Mouse (Mus musculus) cerebellum, postnatal 36 days (tissue): ENCODE measurements at regions not wholly inside any gene's neighbourhood (a gene's known extent, or its start where the extent isn't known, plus 50 kb on each side); places are given as distances from the start of the nearest gene placed in this dataset.

ENCODE experiments used
- DNase-seq, 2 experiments: peaks; one replicate each; pipeline ENCODE4 v3.0.0; 2021 to 2022; ENCODE audit warnings: mixed read lengths in 2 of 2

GRCm38 (mm10) chr9:41365251-41365650 is 203.8 kb upstream of the Ubash3b start:
- DNase-seq, result no peak

GRCm38 (mm10) chr9:41364442-41365250 is 203.1 kb upstream of the Ubash3b start:
- DNase-seq, result no peak

- DNase-seq, result no peak
These were observed 198.9 kb upstream of the Ubash3b start for GRCm38 (mm10) chr9:41360356-41360755.

- no peak for DNase-seq
These were observed 197.8 kb upstream of the Ubash3b start for GRCm38 (mm10) chr9:41359286-41359685.

- no peak for DNase-seq
These were observed 183.8 kb upstream of the Ubash3b start for GRCm38 (mm10) chr9:41345338-41345737.

- DNase-seq, result no peak
These were observed 175.9 kb upstream of the Ubash3b start for GRCm38 (mm10) chr9:41337375-41337774.

- DNase-seq, result no peak
These were observed 175.3 kb upstream of the Ubash3b start for GRCm38 (mm10) chr9:41336801-41337200.

GRCm38 (mm10) chr9:41334462-41335241 is 173.2 kb upstream of the Ubash3b start:
- no peak for DNase-seq

GRCm38 (mm10) chr9:41333526-41333925 is 172.0 kb upstream of the Ubash3b start:
- no peak for DNase-seq

- no peak for DNase-seq
These were observed 167.5 kb upstream of the Ubash3b start for GRCm38 (mm10) chr9:41328959-41329358.

- no peak for DNase-seq
These were observed 167.0 kb upstream of the Ubash3b start for GRCm38 (mm10) chr9:41328480-41328879.

GRCm38 (mm10) chr9:41328056-41328455 is 166.6 kb upstream of the Ubash3b start:
- no peak for DNase-seq

- DNase-seq, result no peak
These were observed 166.1 kb upstream of the Ubash3b start for GRCm38 (mm10) chr9:41327561-41327960.

- no peak for DNase-seq
These were observed 165.5 kb upstream of the Ubash3b start for GRCm38 (mm10) chr9:41326772-41327560.

GRCm38 (mm10) chr9:41321521-41321920 is 160.0 kb upstream of the Ubash3b start:
- DNase-seq, result no peak

- DNase-seq, result no peak
These were observed 157.6 kb upstream of the Ubash3b start for GRCm38 (mm10) chr9:41319066-41319465.

- DNase-seq, result no peak
These were observed 144.7 kb upstream of the Ubash3b start for GRCm38 (mm10) chr9:41306229-41306628.

- DNase-seq, result no peak
These were observed 142.0 kb upstream of the Ubash3b start for GRCm38 (mm10) chr9:41303494-41303828.

GRCm38 (mm10) chr9:41302809-41303493 is 141.5 kb upstream of the Ubash3b start:
- DNase-seq, result no peak

GRCm38 (mm10) chr9:41286145-41286468 is 124.6 kb upstream of the Ubash3b start:
- no peak for DNase-seq

GRCm38 (mm10) chr9:41285266-41286144 is 124.0 kb upstream of the Ubash3b start:
- no peak for DNase-seq

- DNase-seq, result no peak
These were observed 116.2 kb upstream of the Ubash3b start for GRCm38 (mm10) chr9:41277726-41278125.
